Mouse (Mus musculus): ENCODE measurements at regions not wholly inside any gene's neighbourhood (a gene's known extent, or its start where the extent isn't known, plus 50 kb on each side); places are given as distances from the start of the nearest gene placed in this dataset.

DNA sequence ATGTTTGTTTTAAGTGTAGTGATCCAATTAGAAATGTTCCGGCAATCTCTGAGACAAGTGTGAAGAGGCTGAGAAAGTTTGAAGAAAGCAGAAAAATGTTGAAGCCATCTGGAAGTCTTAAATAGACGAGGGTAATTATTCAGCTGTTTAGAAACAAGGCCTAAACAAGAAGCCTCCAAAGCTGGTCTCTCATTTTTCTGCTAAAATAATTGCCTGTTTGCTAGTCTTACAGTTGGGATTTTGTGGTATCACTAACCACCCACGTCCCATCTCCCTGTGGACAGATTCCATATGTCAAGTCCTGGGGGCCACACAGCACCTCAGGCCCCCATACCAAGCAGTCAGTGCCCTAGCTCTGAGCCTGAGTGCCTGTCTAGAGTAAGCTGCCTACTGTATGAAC is 59.4 kb upstream of the Bace2 start:
- no peak for DNase-seq (ENCODE audit: low read depth in 1 of 2, low spot score in 2 of 2)
- TF ChIP-seq POLR2A (IDR thresholded peaks at IDR 0.05; ENCODE audit: low read depth, low read length), result no peak
- no peak for TF ChIP-seq CTCF (IDR thresholded peaks at IDR 0.05; ENCODE audit: extremely low read depth, insufficient read depth, insufficient read length, insufficient replicate concordance)
- no peaks in the 10 kb centered on the region for H3K4me1 ChIP-seq (ENCODE audit: control insufficient read depth, insufficient read depth, insufficient read length)
- H3K4me3 ChIP-seq (ENCODE audit: extremely low read depth, insufficient read depth, insufficient read length), result no peak overlapping the region
- H3K36me3 ChIP-seq (ENCODE audit: control insufficient read depth, insufficient read depth, low read length), result no peaks in the 10 kb centered on the region
- no peaks in the 10 kb centered on the region for H3K27me3 ChIP-seq (ENCODE audit: control insufficient read depth, insufficient read depth, low read length)
- 80% methylated on average over 3 of the region's 3 CpGs for WGBS
- no peak overlapping the region for H3K27ac ChIP-seq (ENCODE audit: insufficient read depth, low read length)

GRCm38 (mm10) chr16:97304156-97304735 is 52.3 kb upstream of the Bace2 start:
- no peak for TF ChIP-seq POLR2A (IDR thresholded peaks at IDR 0.05; ENCODE audit: low read depth, low read length)
- TF ChIP-seq CTCF (IDR thresholded peaks at IDR 0.05; ENCODE audit: extremely low read depth, insufficient read depth, insufficient read length, insufficient replicate concordance), result no peak
- Histone ChIP-seq H3K4me3 (ENCODE audit: extremely low read depth, insufficient read depth, insufficient read length) (no peak overlapping the region), H3K4me1 (ENCODE audit: control insufficient read depth, insufficient read depth, insufficient read length) (no peaks in the 10 kb centered on the region), H3K27me3 (ENCODE audit: control insufficient read depth, insufficient read depth, low read length) (no peaks in the 10 kb centered on the region), H3K36me3 (ENCODE audit: control insufficient read depth, insufficient read depth, low read length) (no peaks in the 10 kb centered on the region), H3K27ac (ENCODE audit: insufficient read depth, low read length) (no peak overlapping the region)
- no peak for DNase-seq (ENCODE audit: low read depth in 1 of 2, low spot score in 2 of 2)
- WGBS, result 84% methylated on average over 5 of the region's 5 CpGs
